Mouse (Mus musculus) neural tube, embryonic 12.5 days (tissue): ENCODE measurements around the gene Aggf1. TPM values are rescaled to one million over a fixed set of nuclear protein-coding genes. Genes with fewer than 3 reads are reported as not detected.
"Not testable (repeated sequence)": the region's sequence is repeated elsewhere in the genome, so short reads cannot be mapped to it uniquely, and the experiment has no call there.

Experiments
- ATAC-seq: fragments of 200-750 bp; cut with Nextera tagmentation; 2 replicates; pipeline ENCODE4 v1.8.0; 2017; ENCODE audit warnings: low read depth, mild to moderate bottlenecking, moderate TSS enrichment, moderate library complexity; ENCODE audit not compliant: low FRiP score
- H3K27ac ChIP-seq: fragments of 300-500 bp; sonication (generic); 2 replicates; pipeline ENCODE4 v1.5.1; 2016
- H3K27me3 ChIP-seq: fragments of 300-500 bp; sonication (generic); replicated peaks from 2 replicates; pipeline ENCODE4 v1.6.1; 2016; ENCODE audit warnings: mild to moderate bottlenecking
- H3K36me3 ChIP-seq: fragments of 300-500 bp; sonication (generic); 2 replicates; pipeline ENCODE4 v1.6.1; 2016; ENCODE audit warnings: mild to moderate bottlenecking
- H3K4me1 ChIP-seq: fragments of 300-500 bp; sonication (generic); 2 replicates; pipeline ENCODE4 v1.6.1; 2016
- H3K4me2 ChIP-seq: fragments of 300-500 bp; sonication (generic); replicated peaks from 2 replicates; pipeline ENCODE4 v1.6.1; 2016; ENCODE audit warnings: mild to moderate bottlenecking
- H3K4me3 ChIP-seq: fragments of 300-500 bp; sonication (generic); 2 replicates; pipeline ENCODE4 v1.5.1; 2016
- H3K9ac ChIP-seq: fragments of 300-500 bp; sonication (generic); 2 replicates; pipeline ENCODE4 v1.6.1; 2016; ENCODE audit warnings: mild to moderate bottlenecking
- H3K9me3 ChIP-seq: fragments of 300-500 bp; sonication (generic); 2 replicates; pipeline ENCODE4 v1.6.1; 2016; ENCODE audit warnings: mild to moderate bottlenecking
- WGBS: fragments of 180-500 bp; shearing (Covaris S2); methylation state at CpG from one replicate; pipeline ENCODE4 v1.1.7; 2016; 5-methylcytosine and 5-hydroxymethylcytosine counted together
- polyA plus RNA-seq: library from polyadenylated mRNA; unstranded; fragments of >200 nt; fragmentation: Nextera tagmentation; extraction: Ambion mirVana; gene quantifications from 2 replicates; pipeline ENCODE4 v1.2.1, GENCODE M21; 2016

Gene Aggf1
- 50.5 and 54.0 TPM in 2 replicates for polyA plus RNA-seq

DNA sequence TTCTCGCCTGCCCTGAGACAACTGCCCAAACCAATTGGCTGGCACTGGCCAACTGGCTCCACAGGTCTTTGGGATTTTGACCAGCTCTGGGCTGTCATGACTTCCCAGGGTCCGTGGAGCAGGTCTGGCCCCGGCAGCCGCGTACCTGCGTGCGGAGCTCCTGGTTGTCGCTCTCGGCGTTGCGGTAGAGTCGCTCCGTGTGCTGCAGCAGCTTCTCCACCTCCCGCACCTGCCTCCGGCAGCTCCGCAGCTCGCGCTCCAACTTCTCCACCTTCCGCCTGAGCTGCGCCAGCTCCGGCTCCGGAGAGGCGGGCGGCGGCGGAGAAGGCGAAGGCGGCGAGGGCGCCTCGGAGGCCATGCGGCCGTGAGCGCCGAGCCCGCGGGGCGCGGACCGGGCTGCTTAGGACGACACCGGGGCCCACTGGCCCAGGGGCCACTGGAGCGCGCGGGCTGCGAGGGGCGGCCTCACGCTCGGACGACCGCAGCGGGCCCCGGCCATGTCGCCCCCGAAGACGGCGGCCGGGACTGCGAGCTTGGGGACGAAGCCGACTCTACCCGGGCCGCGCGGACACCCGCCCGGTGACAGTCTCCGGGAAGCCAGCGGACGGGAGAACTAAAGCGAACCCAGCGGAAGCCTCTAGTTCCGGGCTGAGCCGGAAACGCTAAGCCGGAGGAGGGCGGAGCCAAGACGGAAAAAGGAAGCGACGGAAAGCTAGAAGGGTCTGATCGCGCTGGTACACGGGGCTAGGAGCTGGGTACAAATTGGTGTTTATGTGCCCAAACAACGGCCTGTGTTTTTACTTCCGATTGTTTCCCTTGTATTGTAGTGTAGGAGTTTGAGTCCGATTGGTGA is at the start of gene Aggf1:
Aggf1 (minus strand) TSS at position 652 of the 853 bp plus-strand sequence.
- Histone ChIP-seq H3K4me2 (peak within 1 kb of the TSS; percentile 96), H3K4me3 (peak within 1 kb of the TSS; percentile 100), H3K9me3 (no peaks in the 10 kb centered on the region), H3K9ac (peak within 1 kb of the TSS; percentile 92), H3K27me3 (no peaks in the 10 kb centered on the region), H3K4me1 (peaks cover 13% of the 10 kb centered on the region), H3K27ac (no peak within 1 kb of the TSS), H3K36me3 (peaks cover 12% of the 10 kb centered on the region)
- WGBS = under 1% methylated on average over 81 of the region's 86 CpGs
- ATAC-seq = peak; percentile 98

DNA sequence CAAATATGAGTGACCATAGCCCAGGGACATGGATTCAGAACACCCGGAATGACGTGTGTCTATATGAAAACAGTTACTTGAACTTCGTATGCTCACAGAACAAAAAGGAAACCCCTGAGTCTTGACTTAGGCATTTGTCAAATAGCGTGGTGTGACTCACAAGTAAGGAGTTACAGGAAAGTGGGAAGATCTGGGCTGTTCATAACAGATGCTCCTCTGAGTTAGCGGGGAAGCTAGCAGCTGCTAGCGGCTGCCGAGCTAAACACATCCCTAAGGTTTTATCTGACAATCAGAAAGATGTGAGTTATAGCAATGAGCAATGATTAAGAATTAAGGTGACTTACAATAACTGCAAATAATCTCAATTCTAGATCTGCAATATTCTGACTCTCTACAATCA is 49.8 kb upstream of the Aggf1 start:
- Histone ChIP-seq H3K4me2 (no peak overlapping the region), H3K4me1 (no peaks in the 10 kb centered on the region), H3K27ac (no peak overlapping the region), H3K4me3 (no peak overlapping the region), H3K9me3 (no peaks in the 10 kb centered on the region), H3K9ac (no peak overlapping the region), H3K36me3 (no peaks in the 10 kb centered on the region), H3K27me3 (no peaks in the 10 kb centered on the region)
- 78% methylated on average over 7 of the region's 7 CpGs for WGBS
- no peak for ATAC-seq

DNA sequence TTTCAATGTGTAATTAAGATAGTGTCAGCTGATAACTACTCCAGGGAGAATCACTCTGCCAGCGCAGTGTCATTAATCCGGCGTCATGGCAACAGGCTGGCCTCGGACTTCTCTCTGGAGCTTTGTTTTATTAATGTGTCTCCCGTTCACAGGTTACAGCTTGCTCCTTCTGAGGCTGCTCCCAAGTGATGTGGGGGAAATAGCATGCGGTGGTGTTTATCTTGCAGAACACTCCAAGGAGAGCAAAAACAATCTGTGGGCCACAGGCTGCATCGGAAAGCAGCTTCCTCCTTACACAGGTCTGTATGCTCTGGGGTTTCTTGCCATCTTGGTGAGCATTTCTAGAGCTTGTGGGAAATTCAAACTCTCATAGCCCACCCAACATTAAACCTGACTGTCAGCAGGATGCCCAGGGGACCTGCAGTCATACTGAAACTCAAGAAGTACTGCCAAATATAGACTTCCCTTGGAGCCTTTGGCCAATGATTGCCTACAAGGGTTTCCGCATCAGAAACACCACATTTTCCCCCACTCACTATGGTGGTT is 44.1 kb upstream of the Aggf1 start:
- Histone ChIP-seq H3K4me3 (no peak overlapping the region), H3K27me3 (no peaks in the 10 kb centered on the region), H3K4me2 (peak overlapping the region; percentile 17; the same call in 1 of the 2 replicates), H3K4me1 (peaks cover 12% of the 10 kb centered on the region), H3K36me3 (no peaks in the 10 kb centered on the region), H3K27ac (no peak overlapping the region), H3K9me3 (no peaks in the 10 kb centered on the region), H3K9ac (no peak overlapping the region)
- WGBS = 28% methylated on average over 8 of the region's 8 CpGs
- peak; percentile 82 for ATAC-seq

DNA sequence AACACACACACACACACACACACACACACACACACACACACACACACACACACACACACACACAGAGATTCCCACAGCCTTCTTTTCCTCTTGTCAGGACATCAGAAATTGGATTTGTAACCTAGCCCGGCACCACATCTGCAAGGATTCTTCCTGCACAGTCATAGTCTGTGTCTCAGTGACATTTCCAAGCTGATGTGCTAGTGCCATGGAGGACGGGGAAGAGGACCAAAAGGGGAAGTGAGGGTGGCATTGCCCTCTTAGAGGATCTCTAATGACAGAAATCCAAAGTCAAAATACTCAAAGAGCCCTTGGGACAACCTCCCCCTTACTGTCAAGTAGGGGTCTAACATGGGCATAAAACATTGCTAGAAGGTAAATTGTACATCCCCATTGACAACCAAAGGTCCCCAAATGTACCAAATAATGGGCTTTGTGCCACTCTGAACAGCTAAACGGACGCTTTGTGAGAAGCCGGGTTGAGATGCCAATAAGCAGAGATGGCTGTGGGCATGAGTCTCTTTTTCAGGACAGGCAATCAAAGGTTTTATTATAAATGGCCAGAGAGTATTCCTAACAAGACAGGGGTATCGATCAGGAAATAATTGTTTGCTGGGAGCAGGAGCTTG is 43.5 kb upstream of the Aggf1 start:
- Histone ChIP-seq H3K9ac (no peak overlapping the region), H3K4me1 (peaks cover 12% of the 10 kb centered on the region), H3K9me3 (no peaks in the 10 kb centered on the region), H3K4me3 (no peak overlapping the region), H3K4me2 (peak overlapping the region; percentile 17; the same call in 1 of the 2 replicates), H3K27ac (no peak overlapping the region), H3K27me3 (no peaks in the 10 kb centered on the region), H3K36me3 (no peaks in the 10 kb centered on the region)
- peak; percentile 33; the same call in 1 of the 2 replicates for ATAC-seq
- WGBS = 58% methylated on average over 6 of the region's 6 CpGs

DNA sequence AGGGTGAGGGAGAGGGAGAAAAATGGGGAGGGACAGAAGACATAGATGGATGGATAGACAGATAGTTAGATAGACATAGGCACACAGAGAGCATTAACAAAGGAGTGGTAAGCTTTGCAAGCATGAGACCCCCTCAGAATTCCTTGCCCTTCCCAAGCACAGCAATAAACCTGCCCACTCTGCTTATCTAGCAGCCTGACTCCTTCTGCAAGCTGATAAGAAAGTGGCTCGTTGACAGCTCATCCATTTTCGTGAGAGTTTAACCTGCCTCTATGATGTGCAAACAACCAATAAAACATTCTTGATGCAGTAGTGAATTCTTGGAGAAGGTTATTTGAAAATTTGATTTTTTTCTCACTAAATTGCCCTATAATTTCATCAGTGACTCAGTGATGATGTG is 37.1 kb upstream of the Aggf1 start:
- H3K27me3 ChIP-seq = no peaks in the 10 kb centered on the region
- no peak overlapping the region for H3K27ac ChIP-seq
- H3K4me1 ChIP-seq = no peaks in the 10 kb centered on the region
- 63% methylated on average over 2 of the region's 2 CpGs for WGBS
- H3K36me3 ChIP-seq = no peaks in the 10 kb centered on the region
- H3K4me2 ChIP-seq = no peak overlapping the region
- H3K9me3 ChIP-seq = no peaks in the 10 kb centered on the region
- ATAC-seq = no peak
- no peak overlapping the region for H3K4me3 ChIP-seq
- H3K9ac ChIP-seq = no peak overlapping the region

DNA sequence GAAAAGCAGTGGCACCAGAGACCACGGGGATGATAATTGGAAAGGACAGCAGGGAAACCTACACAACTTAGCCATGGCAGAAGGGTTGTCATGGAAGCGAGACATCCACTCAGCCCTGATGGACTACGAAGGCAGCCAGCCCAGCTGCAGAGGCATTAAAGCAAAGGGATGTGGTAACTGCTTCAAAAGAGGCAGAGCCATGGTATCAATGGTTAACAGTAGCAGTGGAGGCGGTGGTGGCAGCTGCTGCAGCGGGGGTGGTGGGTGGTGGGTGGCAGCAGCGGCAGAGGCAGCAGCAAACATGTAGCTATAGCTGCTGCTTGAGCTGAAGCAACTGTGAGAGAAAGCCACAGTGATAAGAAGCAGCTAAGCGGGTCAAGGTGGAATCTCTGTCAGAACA is 18.1 kb upstream of the Aggf1 start:
- no peak overlapping the region for H3K27ac ChIP-seq
- H3K27me3 ChIP-seq = no peaks in the 10 kb centered on the region
- H3K9me3 ChIP-seq = peaks cover 11% of the 10 kb centered on the region
- no peak overlapping the region for H3K9ac ChIP-seq
- no peaks in the 10 kb centered on the region for H3K4me1 ChIP-seq
- H3K4me2 ChIP-seq = no peak overlapping the region
- no peak for ATAC-seq
- H3K4me3 ChIP-seq = no peak overlapping the region
- no peaks in the 10 kb centered on the region for H3K36me3 ChIP-seq
- 84% methylated on average over 7 of the region's 7 CpGs for WGBS

DNA sequence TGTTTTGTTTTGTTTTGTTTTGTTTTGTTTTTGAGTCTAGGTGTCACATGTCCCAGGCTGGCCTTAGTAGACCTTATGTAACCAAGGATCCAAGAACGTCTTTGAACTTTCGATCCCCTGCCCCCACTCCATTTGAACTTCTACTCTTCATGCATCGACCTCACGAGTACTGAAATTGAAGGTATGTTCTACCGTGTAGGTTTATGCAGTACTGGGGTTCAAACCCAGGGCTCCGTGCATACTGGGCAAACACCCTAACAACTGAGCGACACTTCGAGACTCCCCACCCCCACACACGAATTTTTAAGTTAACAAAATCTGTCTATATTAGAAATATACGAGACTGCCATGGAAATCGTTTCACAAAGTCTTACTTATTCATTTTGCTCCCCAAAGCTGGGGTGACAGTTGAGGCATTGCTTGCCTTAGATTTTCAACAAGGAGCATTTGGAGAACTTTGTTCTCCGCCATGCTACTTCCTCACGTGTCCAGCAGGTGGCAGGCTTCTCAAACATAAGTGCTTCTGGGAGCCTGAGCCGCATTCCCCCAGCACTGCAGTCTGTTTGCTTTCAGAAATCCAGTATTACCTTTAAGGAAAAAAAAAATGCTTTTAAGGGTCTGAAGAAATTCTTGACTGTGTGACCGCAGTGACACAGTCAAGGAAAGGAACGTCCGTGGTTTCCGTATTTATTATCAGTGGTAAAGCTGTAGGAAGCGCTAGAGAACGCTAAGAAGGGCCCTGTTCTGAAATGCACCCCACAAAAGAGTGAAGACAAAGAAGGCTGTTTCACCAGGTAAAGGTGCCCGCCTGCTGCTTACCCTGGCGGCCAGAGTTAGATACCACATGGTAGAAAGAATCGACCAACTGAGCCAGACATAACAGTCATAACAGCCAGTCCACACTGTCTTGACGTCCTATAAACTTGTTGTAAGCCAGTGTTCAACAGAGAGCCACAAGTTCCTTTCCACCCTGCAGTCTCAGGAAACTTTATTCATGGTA is 15.0 kb upstream of the Aggf1 start:
- H3K4me2 ChIP-seq = 0 out of 2 replicates have a peak overlapping the region, but pooled peaks have one; percentile 22
- H3K36me3 ChIP-seq = no peaks in the 10 kb centered on the region
- H3K4me1 ChIP-seq = no peaks in the 10 kb centered on the region
- H3K4me3 ChIP-seq = no peak overlapping the region
- H3K9ac ChIP-seq = no peak overlapping the region
- 37% methylated on average over 24 of the region's 24 CpGs for WGBS
- H3K27ac ChIP-seq = no peak overlapping the region
- peak; percentile 41; the same call in 1 of the 2 replicates for ATAC-seq
- no peaks in the 10 kb centered on the region for H3K9me3 ChIP-seq
- H3K27me3 ChIP-seq = no peaks in the 10 kb centered on the region

DNA sequence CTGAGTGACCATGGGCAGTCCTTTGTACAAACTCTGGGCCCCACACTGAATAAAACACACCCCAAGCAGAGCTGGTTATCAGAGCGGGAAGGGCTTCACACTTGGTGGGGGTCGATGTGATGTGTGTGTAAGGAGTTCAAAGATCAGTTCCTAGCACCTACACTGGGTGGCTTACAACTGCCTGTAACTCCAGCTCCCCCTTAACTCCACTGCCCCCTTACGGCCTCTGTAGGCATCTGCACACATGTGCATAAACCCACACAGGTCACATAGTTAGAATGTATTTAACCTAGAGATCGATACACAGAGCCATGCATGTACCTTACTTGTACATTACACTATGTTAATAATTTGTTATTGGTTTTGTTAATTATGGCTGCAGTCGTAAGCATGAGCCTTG is 13.1 kb upstream of the Aggf1 start:
- no peaks in the 10 kb centered on the region for H3K9me3 ChIP-seq
- no peak overlapping the region for H3K27ac ChIP-seq
- ATAC-seq = no peak
- no peaks in the 10 kb centered on the region for H3K27me3 ChIP-seq
- no peak overlapping the region for H3K4me3 ChIP-seq
- H3K9ac ChIP-seq = no peak overlapping the region
- no peak overlapping the region for H3K4me2 ChIP-seq
- 88% methylated on average over 5 of the region's 5 CpGs for WGBS
- no peaks in the 10 kb centered on the region for H3K4me1 ChIP-seq
- H3K36me3 ChIP-seq = no peaks in the 10 kb centered on the region

DNA sequence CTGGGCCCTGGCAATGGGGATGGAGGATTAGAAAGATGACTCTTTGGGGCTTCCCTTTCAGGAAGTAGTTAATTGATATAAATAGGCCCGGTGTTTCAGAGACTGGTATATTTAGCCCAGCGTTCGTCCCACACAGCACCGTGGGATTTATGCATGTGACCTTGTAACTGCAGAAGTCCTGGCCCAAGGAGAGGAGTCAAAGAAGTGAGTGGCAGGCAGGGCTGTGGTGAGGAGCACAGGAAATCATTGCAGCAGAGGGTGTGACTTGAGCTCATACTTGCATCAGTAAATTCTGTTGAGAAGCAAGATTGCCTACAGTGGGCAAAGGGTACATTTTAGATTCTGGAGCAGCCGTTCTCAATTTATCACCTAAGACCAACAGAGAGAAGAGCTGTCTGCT is 7.3 kb upstream of the Aggf1 start:
- Histone ChIP-seq H3K4me3 (no peak overlapping the region), H3K36me3 (no peaks in the 10 kb centered on the region), H3K4me1 (no peaks in the 10 kb centered on the region), H3K4me2 (no peak overlapping the region), H3K27ac (no peak overlapping the region), H3K9ac (no peak overlapping the region), H3K27me3 (no peaks in the 10 kb centered on the region), H3K9me3 (no peaks in the 10 kb centered on the region)
- WGBS = 90% methylated on average over 5 of the region's 5 CpGs
- no peak for ATAC-seq

DNA sequence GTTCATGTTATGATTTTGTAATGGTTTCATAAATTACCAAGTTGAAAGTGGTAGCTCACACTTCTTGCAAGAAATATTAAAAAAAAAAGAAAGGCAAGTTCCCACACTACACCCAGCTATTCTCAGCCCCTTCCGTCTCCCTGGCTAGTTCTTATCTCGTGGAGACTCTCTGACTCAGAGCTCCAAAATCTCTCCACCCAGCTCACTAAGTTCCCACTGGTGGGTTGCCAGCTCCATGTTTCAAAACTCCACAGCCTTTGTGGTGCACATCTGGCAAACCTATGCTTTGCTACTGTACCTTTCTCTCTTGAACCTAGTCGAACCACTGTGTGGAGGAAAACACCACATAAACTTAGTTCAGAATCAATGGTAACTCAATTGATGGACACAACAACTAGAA is 3.5 kb upstream of the Aggf1 start:
- H3K9me3 ChIP-seq = no peaks in the 10 kb centered on the region
- peaks cover 8% of the 10 kb centered on the region for H3K4me1 ChIP-seq
- H3K27me3 ChIP-seq = no peaks in the 10 kb centered on the region
- no peak overlapping the region for H3K9ac ChIP-seq
- no peak for ATAC-seq
- H3K27ac ChIP-seq = no peak overlapping the region
- H3K4me2 ChIP-seq = no peak overlapping the region
- WGBS = 84% methylated on average over 3 of the region's 3 CpGs
- H3K36me3 ChIP-seq = no peaks in the 10 kb centered on the region
- H3K4me3 ChIP-seq = no peak overlapping the region

DNA sequence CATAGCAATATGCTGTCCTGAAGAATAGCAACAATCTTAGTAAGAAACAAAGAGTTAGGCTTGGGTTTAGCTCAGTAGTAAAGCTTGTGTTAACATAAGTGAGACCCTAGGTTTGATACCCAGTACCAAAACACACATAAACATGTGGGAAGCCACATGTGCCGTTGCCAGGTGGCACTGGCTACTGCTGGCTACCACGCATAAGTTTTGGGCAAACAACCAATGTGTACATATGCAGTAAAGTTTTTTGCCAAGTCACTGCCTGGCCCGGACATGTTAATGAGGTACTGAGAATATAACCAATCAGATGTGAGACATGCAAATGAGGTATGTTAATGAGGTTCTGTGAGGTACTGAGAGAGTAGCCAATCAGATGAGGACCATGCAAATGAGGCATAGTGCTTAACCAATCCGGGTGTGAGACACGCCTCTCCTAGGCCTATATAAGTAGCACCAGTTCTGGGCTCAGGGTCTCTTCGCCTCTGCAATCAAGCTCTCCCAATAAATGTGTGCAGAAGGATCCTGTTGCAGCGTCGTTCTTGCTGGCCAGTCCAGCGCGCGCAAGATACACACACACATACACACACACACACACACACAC is 1.6 kb upstream of the Aggf1 start:
- not testable (repeated sequence) for H3K27me3 ChIP-seq, ATAC-seq
- H3K4me1 ChIP-seq = peaks cover 13% of the 10 kb centered on the region

More for the DNA sequence above, 1.6 kb upstream of the Aggf1 start:
- not testable (repeated sequence) for H3K36me3 ChIP-seq, H3K27ac ChIP-seq, H3K9ac ChIP-seq, H3K4me3 ChIP-seq, H3K4me2 ChIP-seq, H3K9me3 ChIP-seq
- WGBS = 96% methylated on average over 11 of the region's 11 CpGs
